Mouse (Mus musculus) neural tube, embryonic 14.5 days (tissue): ENCODE results near the gene Clic5. TPM values are rescaled to one million over a fixed set of nuclear protein-coding genes. Genes with fewer than 3 reads are reported as not detected.

ENCODE experiments used
- ATAC-seq: fragments of 200-750 bp; cut with Nextera tagmentation; 2 replicates; pipeline ENCODE4 v1.8.0; 2017; ENCODE audit warnings: low read depth, mild to moderate bottlenecking, moderate TSS enrichment, moderate library complexity
- H3K27ac ChIP-seq: fragments of 300-500 bp; sonication (generic); 2 replicates; pipeline ENCODE4 v1.5.1; 2014; ENCODE audit warnings: low read depth, mild to moderate bottlenecking, control low read depth, low read length, moderate library complexity, mixed read lengths
- H3K27me3 ChIP-seq: fragments of 300-500 bp; sonication (generic); 2 replicates; pipeline ENCODE4 v1.6.1; 2014; ENCODE audit warnings: low read length; ENCODE audit not compliant: control insufficient read depth, insufficient read depth
- H3K36me3 ChIP-seq: fragments of 300-500 bp; sonication (generic); 2 replicates; pipeline ENCODE4 v1.6.1; 2014; ENCODE audit warnings: low read length, mixed read lengths; ENCODE audit not compliant: control insufficient read depth, insufficient read depth
- H3K4me1 ChIP-seq: fragments of 300-500 bp; sonication (generic); 2 replicates; pipeline ENCODE4 v1.6.1; 2014; ENCODE audit warnings: low read length; ENCODE audit not compliant: control insufficient read depth, insufficient read depth
- H3K4me2 ChIP-seq: fragments of 300-500 bp; sonication (generic); 2 replicates; pipeline ENCODE4 v1.6.1; 2014; ENCODE audit warnings: mild to moderate bottlenecking, low read depth, low read length, control low read depth
- H3K4me3 ChIP-seq: fragments of 300-500 bp; sonication (generic); 2 replicates; pipeline ENCODE4 v1.5.1; 2014; ENCODE audit warnings: low read depth, low read length, control low read depth, mixed read lengths
- H3K9ac ChIP-seq: fragments of 300-500 bp; sonication (generic); replicated peaks from 2 replicates; pipeline ENCODE4 v1.6.1; 2014; ENCODE audit warnings: low read depth, mild to moderate bottlenecking, control low read depth, low read length, mixed read lengths
- H3K9me3 ChIP-seq: fragments of 300-500 bp; sonication (generic); 2 replicates; pipeline ENCODE4 v1.6.1; 2016; ENCODE audit warnings: low read length; ENCODE audit not compliant: control insufficient read depth
- WGBS: fragments of 180-500 bp; shearing (Covaris S2); extraction: QIAGEN DNeasy Blood & Tissue Kit; methylation state at CpG from one replicate; pipeline ENCODE4 v1.1.7; 2014; 5-methylcytosine and 5-hydroxymethylcytosine counted together
- polyA plus RNA-seq: library from polyadenylated mRNA; unstranded; fragments of >200 nt; fragmentation: Nextera tagmentation; extraction: Ambion mirVana; gene quantifications from 2 replicates; pipeline ENCODE4 v1.2.1, GENCODE M21; 2014

Gene Clic5
- polyA plus RNA-seq, 1 experiment from 2014 or later = 0.35 TPM

DNA sequence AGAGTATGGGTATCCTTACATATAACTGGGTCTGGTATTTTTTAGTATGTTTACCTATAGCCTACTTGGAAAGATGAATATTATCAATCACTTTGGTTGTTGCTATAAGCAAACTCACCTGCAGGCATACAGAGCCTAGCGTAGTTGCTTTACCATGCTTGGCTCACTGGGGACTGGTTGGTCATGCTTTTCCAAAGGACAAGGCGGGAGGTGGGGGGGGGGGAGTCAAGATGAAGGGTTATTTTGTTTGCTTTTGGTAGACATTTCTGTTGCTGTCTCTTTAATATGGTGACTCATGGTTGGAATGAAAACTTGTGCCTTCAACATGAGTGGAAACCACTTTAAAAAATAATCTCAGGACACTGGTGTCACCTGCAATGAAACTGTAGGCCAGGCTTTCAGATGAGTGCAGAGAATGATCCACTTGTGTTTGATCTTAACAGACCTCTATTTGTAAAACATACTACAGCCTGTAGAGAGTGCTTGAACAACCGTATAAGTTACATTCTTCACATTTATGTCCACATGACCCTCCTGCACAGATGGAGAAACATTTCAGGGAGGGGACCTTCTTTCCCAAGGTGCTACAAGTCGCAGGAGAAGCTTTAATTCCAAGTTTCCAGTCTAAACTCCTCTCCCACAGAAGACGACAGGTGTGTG is 24.7 kb downstream of the Clic5 start:
- Histone ChIP-seq H3K36me3 (no peaks in the 10 kb centered on the region), H3K27me3 (no peaks in the 10 kb centered on the region), H3K4me2 (no peak overlapping the region), H3K4me1 (no peaks in the 10 kb centered on the region), H3K27ac (no peak overlapping the region), H3K9me3 (no peaks in the 10 kb centered on the region), H3K4me3 (no peak overlapping the region), H3K9ac (no peak overlapping the region)
- WGBS = 89% methylated on average over 5 of the region's 5 CpGs
- no peak for ATAC-seq

DNA sequence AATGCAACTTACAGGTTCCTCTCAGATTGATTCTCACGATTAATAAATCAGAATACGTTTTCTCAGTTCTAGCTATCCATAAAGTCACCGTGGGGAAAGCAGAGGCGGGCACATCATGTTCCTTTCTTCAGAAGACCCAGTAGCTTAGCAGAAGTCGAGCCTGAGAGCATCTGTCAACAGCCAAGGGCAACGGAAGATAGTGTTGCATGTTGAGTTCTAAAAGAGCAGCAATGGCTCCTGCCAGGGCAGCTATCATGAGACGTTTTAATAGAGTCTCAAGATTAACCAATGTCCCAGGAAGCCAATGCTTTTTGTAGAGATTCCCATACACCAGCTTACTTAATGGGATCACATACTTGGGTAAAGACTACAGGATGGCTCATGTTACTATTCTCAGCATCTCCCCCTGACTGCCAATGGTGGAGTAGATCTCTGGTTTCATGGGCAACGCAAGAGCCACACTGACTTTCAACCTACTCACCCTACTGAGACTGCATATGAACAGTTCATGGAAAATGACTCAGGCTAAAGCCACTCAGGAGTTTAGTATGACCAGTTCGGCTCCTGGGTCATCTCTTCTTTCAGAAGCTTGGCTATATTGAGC is 26.9 kb downstream of the Clic5 start:
- H3K9ac ChIP-seq = no peak overlapping the region
- H3K4me1 ChIP-seq = no peaks in the 10 kb centered on the region
- ATAC-seq = no peak
- no peaks in the 10 kb centered on the region for H3K9me3 ChIP-seq
- H3K36me3 ChIP-seq = no peaks in the 10 kb centered on the region
- no peak overlapping the region for H3K4me2 ChIP-seq
- H3K4me3 ChIP-seq = no peak overlapping the region
- no peak overlapping the region for H3K27ac ChIP-seq
- no peaks in the 10 kb centered on the region for H3K27me3 ChIP-seq
- 84% methylated on average over 9 of the region's 9 CpGs for WGBS

DNA sequence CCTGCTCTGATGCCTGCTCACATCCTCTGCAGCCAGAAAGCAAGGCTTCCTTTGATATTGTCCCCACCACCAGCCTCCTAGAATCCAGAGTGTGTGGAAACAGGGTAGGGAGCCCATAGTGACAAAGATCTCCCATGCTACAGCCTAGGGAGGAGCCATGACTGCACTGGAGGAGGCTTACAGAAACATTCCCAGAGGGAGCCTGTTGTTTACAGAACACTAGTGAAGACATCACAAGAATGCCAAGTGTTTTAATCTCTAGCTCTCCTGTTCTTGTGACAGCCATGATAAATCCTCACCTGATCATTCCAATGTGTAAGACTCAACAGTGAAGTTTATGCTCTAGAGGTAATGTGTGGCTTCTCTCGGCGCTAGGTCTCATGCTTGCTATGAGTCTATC is 28.8 kb downstream of the Clic5 start:
- H3K4me3 ChIP-seq = no peak overlapping the region
- H3K4me2 ChIP-seq = no peak overlapping the region
- no peaks in the 10 kb centered on the region for H3K27me3 ChIP-seq
- ATAC-seq = no peak
- no peaks in the 10 kb centered on the region for H3K36me3 ChIP-seq
- whole genome bisulfite sequencing = 87% methylated on average over 2 of the region's 2 CpGs
- no peaks in the 10 kb centered on the region for H3K9me3 ChIP-seq
- H3K27ac ChIP-seq = no peak overlapping the region
- no peak overlapping the region for H3K9ac ChIP-seq
- H3K4me1 ChIP-seq = no peaks in the 10 kb centered on the region

DNA sequence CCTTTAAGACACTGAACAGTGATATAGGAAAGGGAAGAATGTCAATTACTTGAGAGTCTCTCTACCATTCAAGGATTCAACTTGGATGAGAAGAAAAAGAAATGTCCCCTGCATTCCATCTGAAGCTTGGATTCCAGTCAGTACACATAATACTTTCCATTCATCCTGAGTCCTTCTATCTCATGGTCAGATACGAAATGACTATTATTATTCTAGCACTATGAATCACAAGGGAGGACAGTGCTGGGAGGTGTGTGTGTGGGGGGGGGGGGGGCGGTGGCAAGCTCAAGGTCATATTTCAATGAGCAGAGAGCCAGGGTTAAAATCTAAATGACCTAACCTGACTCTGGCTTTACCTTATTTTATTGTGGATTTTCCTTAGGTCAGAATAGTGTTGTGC is 31.6 kb downstream of the Clic5 start:
- Histone ChIP-seq H3K9me3 (no peaks in the 10 kb centered on the region), H3K4me2 (no peak overlapping the region), H3K27ac (no peak overlapping the region), H3K4me1 (no peaks in the 10 kb centered on the region), H3K9ac (no peak overlapping the region), H3K27me3 (no peaks in the 10 kb centered on the region), H3K36me3 (no peaks in the 10 kb centered on the region), H3K4me3 (no peak overlapping the region)
- 71% methylated on average over 2 of the region's 2 CpGs for WGBS
- no peak for ATAC-seq

GRCm38 (mm10) chr17:44228428-44228827 is 40.0 kb downstream of the Clic5 start:
- 96% methylated on average over 5 of the region's 5 CpGs for WGBS
- Histone ChIP-seq H3K9ac (no peak overlapping the region), H3K36me3 (no peaks in the 10 kb centered on the region), H3K27ac (no peak overlapping the region), H3K27me3 (no peaks in the 10 kb centered on the region), H3K4me2 (no peak overlapping the region), H3K4me3 (no peak overlapping the region), H3K9me3 (no peaks in the 10 kb centered on the region), H3K4me1 (no peaks in the 10 kb centered on the region)
- no peak for ATAC-seq

GRCm38 (mm10) chr17:44230083-44230482 is 41.7 kb downstream of the Clic5 start:
- no peak overlapping the region for H3K4me3 ChIP-seq
- no peaks in the 10 kb centered on the region for H3K4me1 ChIP-seq
- ATAC-seq = no peak
- no peak overlapping the region for H3K9ac ChIP-seq
- H3K36me3 ChIP-seq = no peaks in the 10 kb centered on the region
- H3K27ac ChIP-seq = no peak overlapping the region
- H3K4me2 ChIP-seq = no peak overlapping the region
- no peaks in the 10 kb centered on the region for H3K9me3 ChIP-seq
- no peaks in the 10 kb centered on the region for H3K27me3 ChIP-seq
- WGBS = 80% methylated on average over 10 of the region's 10 CpGs

GRCm38 (mm10) chr17:44239030-44239721 is 50.8 kb downstream of the Clic5 start:
- Histone ChIP-seq H3K4me1 (no peaks in the 10 kb centered on the region), H3K36me3 (no peaks in the 10 kb centered on the region), H3K9ac (no peak overlapping the region), H3K9me3 (no peaks in the 10 kb centered on the region), H3K4me3 (no peak overlapping the region), H3K4me2 (peak overlapping the region; percentile 15; the same call in 1 of the 2 replicates), H3K27ac (no peak overlapping the region), H3K27me3 (no peaks in the 10 kb centered on the region)
- whole genome bisulfite sequencing = 21% methylated on average over 10 of the region's 10 CpGs
- no peak for ATAC-seq

DNA sequence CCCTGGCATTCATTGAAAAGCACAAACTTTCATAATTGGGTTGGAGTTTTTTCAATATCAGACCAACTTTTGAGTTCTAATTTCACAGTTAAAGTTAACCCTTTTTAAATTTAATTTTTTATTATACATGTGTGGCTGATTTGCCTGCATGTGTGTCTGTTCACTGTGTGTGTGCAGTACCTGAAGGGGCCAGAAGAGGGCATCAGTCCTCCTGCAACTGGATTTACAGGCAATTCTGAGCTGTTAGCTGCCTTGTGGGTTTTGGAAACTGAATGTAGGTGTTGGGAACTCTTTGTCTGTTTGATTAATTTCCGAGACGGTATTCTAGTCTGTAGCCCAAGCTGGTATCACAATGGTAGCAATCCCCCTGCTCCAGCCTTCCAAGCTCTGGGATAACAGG is 52.4 kb downstream of the Clic5 start:
- no peaks in the 10 kb centered on the region for H3K9me3 ChIP-seq
- H3K27me3 ChIP-seq = no peaks in the 10 kb centered on the region
- H3K36me3 ChIP-seq = no peaks in the 10 kb centered on the region
- H3K4me1 ChIP-seq = no peaks in the 10 kb centered on the region
- H3K4me2 ChIP-seq = no peak overlapping the region
- no peak overlapping the region for H3K4me3 ChIP-seq
- no peak overlapping the region for H3K27ac ChIP-seq
- 97% methylated on average over 2 of the region's 2 CpGs for WGBS
- ATAC-seq = no peak
- H3K9ac ChIP-seq = no peak overlapping the region

DNA sequence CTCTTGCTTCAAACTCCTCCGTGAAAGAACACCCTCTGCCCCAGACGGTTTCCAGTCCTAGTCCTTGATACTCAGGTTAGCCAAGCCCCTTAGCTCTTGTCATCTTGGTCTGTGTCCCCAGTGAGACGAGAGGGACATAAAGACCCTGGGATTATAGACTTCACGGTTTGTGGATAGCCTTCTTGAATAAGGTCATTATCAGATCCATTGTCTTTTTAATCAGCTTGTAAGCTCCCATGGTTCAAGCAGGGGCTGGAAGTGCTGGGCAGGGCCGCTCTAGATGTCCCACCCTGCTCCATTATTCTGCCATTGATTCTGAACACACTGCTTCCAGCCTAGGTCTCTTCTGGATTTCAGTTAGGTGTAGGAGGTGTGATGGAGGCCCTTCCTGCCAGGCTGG is 55.7 kb downstream of the Clic5 start:
- no peak overlapping the region for H3K9ac ChIP-seq
- ATAC-seq = no peak
- WGBS = 24% methylated on average over 5 of the region's 5 CpGs
- no peak overlapping the region for H3K4me2 ChIP-seq
- H3K9me3 ChIP-seq = no peaks in the 10 kb centered on the region
- H3K27ac ChIP-seq = no peak overlapping the region
- H3K4me3 ChIP-seq = no peak overlapping the region
- H3K36me3 ChIP-seq = no peaks in the 10 kb centered on the region
- no peaks in the 10 kb centered on the region for H3K27me3 ChIP-seq
- H3K4me1 ChIP-seq = no peaks in the 10 kb centered on the region
